Mouse (Mus musculus) left cerebral cortex, postnatal 14 days (tissue): ENCODE results near the gene Atg5. TPM values are rescaled to one million over a fixed set of nuclear protein-coding genes. Genes with fewer than 3 reads are reported as not detected.
"Not testable (repeated sequence)": the region's sequence is repeated elsewhere in the genome, so short reads cannot be mapped to it uniquely, and the experiment has no call there.

Source experiments
- DNase-seq, 2 experiments: peaks; one replicate each; pipeline ENCODE4 v3.0.0; 2021 to 2022; ENCODE audit warnings: low spot score in 2 of 2, mixed read lengths in 1 of 2
- intact Hi-C: fragments of 180-260 bp; cut with DNase I; formaldehyde crosslinking; loops from one replicate; pipeline ENCODE4 v1.15.1; 2025
- long read RNA-seq, 2 experiments: library from polyadenylated mRNA; stranded (forward); transcript quantifications; one replicate each; pipeline ENCODE4 v2.0.0; 2021
- total RNA-seq, 2 experiments: library from RNA; stranded (reverse); gene quantifications; 2 replicates each; pipeline ENCODE4 v1.2.3; 2021

The Atg5 gene
- total RNA-seq: 10 to 100 TPM; 21.2 to 21.4 TPM
- long read RNA-seq, experiment 1, transcript Atg5-201 (8 exons, 2,352 nt): major isoform, 25 of 30 reads
- long read RNA-seq, experiment 1, partial matches to known transcripts: 1 of 30 reads
- long read RNA-seq, experiment 1, other reads (novel, unspliced or antisense): 4 of 30 reads
- long read RNA-seq, experiment 2, transcript Atg5-201 (8 exons, 2,352 nt): major isoform, 36 of 46 reads
- long read RNA-seq, experiment 2, partial matches to known transcripts: 0 of 46 reads
- long read RNA-seq, experiment 2, other reads (novel, unspliced or antisense): 10 of 46 reads

DNA sequence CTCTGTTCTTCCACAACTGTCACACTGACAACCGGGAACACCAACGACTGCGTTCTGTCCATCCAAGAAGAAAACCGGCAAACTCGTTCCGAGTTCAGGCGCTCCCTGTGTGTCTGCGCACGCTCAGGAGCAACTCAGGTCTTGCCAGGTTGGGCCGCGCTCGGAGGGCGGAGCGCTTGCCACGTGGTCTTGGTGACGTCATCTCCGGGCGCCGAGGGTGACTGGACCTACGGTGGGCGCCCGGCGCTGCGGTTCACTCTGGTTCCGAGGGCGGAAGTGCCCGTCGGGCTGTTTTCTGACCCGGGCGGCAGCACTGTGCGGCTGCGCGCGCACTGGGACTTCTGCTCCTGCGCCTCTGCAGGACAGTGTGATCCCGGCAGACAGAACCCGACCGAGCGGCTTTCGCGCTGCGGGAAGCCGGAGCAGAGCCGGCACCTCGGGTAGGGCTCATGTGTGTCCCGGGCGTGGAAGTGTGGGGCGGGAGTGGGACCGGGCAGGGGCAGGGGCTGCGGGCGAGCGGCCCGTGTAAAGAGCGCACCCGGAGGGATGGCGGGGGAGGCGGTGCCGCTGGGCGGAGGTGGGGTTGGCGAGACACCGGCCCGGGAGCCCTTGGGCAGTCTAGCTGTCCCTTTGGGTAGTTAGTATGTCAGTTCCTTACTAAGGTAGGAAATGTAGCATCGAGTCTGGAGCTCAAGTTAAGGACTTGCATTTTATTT is at the start of gene Atg5:
TSS of gene Atg5 (plus strand) at position 214 of the 716 bp plus-strand sequence.
- intact Hi-C loops: no loop called here
- DNase-seq: peak; percentile 98 to 99

DNA sequence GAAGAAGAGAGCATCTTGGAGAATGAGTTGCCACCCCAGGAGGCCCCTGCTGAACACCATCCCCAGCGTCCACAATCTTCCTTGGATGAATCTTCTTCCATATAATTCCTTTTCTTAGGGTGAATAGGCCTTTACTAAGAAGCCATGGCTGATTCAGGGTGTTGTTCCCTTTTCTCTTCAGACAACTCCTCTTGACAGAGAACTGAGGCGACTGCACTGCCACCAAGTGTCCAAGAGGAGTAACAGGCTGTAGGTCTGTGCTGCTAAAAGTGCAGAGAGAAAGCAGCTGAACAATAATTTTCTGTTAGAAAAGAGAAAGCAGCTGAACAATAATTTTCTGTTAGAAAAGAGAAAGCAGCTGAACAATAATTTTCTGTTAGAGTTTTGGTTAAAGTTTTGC is 49.1 kb upstream of the Atg5 start:
- intact Hi-C loops: not testable (repeated sequence)

DNA sequence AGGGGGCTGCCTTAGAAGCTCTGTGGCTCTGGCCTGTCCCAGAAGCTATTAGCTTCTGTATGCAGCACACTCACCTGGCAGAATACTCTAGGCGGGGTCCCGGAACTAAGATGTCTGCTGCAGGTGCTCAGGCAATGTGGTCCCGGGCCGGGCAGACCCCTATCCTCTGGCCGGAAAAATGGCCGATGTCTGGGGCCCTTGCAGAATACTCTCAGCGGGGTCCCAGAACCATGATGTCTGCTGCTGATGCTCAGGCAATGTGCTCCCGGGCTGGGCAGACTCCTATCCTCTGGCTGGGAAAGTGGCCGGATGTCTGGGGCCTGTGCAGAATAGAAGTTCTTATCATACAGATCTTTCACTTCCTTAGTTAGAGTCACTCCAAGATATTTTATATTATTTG is 43.8 kb upstream of the Atg5 start:
- intact Hi-C loops: no loop called here
- DNase-seq: no peak

More for the DNA sequence above, 49.1 kb upstream of the Atg5 start:
- DNase-seq: peak in 1 of 2 experiments; percentile 12

DNA sequence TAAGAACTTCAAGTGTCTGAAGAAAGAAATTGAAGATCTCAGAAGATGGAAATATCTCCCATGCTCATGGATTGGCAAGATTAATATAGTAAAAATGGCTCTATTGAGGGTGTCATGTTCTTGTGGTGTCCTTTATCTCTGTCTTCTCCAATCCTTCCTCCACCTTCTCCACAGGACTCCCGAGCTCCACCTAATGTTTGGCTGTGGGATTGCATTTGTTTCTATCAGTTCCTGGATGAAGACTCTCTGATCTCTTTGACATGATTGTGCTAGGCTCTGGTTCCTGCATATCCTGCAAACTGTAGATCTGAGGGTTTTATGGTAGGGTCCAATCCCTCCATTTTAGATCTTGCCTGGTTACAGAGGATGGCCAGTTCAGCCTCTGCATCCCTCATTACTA is 34.8 kb upstream of the Atg5 start:
- peak; percentile 12 to 23 for DNase-seq
- intact Hi-C loops: loop anchor here (10.0 kb wide), 1 partner anchor 659 kb away; the partner anchor contains the start of gene Cd24a

DNA sequence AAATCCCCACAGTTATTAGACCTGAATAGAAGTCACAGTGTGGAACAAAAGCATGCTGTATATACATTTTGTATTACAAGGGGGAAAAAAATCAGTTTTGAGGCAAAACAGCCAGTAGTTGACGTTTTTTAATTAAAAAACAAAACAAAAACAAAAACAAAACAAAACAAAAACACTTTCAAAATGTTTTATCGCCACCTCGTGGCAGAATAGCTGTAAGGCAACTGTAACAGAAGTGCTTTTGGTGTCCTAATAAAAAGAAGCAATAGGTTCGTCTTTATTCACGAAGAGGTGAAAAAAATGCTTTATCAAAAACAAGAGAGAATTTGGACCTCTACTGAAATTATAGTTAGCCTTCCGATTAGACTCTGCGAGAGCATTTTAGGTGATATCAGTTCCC is 32.9 kb upstream of the Atg5 start:
- intact Hi-C loops: loop anchor here (5.0 to 10.0 kb wide), 2 partner anchors 283 to 660 kb away; partner anchors contain the start of gene Cd24a
- peak in 1 of 2 experiments; percentile 10 for DNase-seq

DNA sequence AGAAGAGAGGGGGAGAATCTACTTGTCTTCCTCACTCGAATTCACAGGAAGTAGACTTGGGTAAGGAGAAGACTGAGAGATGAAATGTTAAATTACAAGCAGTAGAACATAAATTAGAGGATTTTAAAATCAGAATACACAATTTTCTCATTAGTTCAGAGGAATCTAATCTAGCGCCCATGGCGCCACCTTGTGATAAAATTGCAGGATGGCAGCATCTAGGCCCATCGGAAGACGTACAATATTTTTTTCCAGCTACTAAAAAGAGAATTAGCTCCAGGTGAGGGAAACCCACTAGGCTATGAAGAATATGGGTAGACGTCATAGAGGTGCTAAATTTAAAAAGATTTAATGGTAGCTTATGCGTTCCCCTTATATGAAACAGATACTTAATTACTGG is 11.5 kb upstream of the Atg5 start:
- intact Hi-C loops: no loop called here
- peak; percentile 34 to 41 for DNase-seq

DNA sequence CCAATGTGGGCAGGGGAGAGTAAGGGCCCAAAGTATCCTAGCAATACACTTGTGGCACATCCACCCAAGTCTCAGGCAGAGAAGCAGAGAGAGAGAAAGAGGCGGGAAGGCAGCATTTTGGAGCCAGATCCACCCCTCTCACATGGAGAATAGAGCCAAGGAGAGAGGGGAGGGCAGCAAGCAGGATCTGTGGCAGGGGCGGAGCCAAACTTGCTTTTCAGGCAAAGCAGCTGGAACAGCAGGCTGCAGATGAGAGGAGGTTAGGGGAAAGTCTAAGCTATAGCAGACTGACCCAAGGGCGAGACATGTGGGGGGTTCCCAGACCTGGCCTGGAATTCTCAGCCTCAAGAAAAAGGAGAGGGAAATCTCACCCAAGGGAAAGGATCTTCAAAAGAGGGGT is 2.3 kb upstream of the Atg5 start:
- DNase-seq: no peak
- intact Hi-C loops: no loop called here

DNA sequence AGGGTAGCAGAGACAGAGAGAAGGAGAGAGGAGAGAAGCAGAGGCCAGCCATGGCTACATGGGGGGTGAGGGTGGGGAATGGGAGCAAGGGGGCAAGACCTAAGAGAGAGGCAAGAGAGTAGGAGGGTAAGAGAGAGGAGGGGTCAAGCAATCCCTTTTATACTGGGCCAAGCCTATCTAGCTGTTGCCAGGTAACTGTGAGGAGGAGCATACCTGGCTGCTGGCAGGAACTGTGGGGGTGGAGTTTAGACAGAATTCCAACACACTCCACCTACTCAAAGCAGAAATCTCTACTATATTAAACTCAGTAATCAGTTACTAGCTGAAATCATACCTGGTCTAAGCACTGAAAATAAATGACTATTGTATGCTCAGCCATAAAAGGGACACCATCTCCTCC is 1.6 kb upstream of the Atg5 start:
- intact Hi-C loops: no loop called here
- no peak for DNase-seq

DNA sequence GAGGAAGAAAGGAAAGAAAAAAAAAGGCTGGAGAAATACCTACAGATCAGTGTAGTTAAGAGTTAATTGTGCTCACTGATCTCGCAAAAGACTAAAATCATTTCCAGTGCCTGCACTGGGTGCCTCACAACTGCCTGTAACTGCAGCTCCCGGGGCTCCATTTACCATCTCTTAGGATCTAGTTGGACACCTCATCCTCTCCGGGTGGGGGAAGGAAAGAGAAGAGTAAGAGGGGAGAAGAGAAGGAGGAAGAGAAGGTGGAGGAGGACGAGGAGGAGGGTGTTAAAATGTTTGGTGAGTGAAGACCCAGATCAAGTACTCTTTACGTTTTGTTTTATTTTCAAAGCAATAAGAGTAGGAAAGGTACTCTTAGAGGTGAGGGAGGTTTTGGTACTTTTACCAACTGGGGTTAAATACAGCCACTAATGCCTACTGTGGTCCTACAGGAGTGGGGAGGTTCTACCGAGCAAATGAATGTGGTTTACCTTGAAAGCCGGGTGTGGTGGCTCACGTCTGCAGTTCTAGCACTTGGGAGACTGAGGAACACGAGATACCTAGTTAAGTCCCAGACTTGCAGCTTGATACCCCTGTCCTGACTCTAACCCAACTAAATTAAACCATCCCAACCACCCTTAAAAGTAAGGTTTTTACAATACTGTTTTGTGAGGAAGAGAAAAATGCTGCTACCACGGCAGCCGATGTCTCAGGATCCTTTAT is 574 bp upstream of the Atg5 start:
- intact Hi-C loops: no loop called here
- DNase-seq: peak in 1 of 2 experiments; percentile 10

DNA sequence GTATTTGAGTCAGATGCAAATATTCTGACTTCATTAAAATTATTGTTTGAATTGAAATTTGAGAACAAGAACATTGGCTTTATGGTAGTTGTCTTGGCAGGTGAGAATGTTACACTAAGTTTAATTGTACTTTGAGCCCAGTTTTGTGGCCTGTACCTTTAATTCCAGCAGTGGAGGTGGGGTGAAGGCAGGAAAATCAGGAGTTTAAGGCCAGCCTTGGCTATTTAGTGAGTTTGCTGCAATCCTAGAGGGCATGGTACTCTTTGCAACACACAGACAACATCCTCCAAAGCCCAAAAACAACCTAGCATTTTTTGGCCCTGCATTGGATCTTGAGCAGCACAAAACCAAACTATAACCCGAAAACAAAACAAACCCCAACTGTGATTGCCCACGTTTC is 1.1 kb downstream of the Atg5 start:
- no peak for DNase-seq
- intact Hi-C loops: no loop called here

DNA sequence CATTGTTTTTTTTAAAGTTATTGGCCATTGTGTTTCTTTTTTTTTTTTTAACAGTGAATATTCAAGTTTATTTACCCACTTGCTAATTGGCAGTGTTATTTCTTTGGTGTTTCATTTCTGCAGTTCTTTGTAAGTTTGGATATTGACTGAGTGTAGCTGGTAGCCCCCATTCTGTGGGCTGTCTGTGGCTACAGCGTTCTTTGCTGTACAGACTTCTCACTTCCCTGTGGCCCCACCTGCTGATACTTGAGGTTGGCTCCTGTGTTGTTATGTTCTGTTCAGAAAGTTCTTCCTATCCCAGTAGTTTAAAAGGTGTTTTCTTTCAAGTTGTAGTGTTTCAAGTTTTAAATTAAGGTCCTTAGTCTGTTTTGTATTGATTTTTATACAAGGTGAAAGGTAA is 14.2 kb downstream of the Atg5 start:
- intact Hi-C loops: no loop called here
- no peak for DNase-seq

DNA sequence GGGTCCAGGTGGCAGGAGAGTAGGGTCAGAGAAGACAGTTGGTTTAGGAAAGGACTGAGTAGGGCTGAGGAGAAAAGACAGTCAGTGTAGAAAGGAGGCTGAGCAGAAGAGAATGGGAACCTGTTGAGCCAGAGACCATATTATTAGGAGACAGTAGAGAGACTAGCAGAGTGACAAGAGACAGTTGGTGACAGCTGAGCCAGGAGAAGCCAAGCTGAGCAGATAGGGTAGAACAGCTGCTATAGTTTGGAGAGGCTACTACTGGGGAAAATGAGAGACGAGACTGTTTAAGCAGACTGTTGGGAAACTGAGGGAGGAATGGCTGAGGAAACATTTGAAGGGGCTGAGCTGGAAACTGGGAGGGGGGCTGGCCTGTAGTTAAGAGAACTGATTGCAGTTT is 16.9 kb downstream of the Atg5 start:
- intact Hi-C loops: no loop called here
- no peak for DNase-seq

DNA sequence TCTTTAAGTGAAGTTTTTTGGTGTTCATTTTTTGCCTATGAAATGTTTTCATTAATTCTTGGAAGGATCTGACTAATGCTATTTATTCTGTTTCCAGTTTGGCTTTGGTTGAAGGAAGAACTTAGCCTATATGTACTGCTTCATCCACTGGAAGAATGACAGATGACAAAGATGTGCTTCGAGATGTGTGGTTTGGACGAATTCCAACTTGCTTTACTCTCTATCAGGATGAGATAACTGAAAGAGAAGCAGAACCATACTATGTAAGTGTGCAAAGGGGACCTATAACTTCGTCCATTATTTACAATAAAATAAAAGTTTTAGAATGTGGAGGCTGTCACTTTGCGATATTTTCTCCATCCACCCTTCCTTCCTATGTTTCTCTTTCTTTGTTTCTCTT is 17.8 kb downstream of the Atg5 start:
- DNase-seq: no peak
- intact Hi-C loops: no loop called here

DNA sequence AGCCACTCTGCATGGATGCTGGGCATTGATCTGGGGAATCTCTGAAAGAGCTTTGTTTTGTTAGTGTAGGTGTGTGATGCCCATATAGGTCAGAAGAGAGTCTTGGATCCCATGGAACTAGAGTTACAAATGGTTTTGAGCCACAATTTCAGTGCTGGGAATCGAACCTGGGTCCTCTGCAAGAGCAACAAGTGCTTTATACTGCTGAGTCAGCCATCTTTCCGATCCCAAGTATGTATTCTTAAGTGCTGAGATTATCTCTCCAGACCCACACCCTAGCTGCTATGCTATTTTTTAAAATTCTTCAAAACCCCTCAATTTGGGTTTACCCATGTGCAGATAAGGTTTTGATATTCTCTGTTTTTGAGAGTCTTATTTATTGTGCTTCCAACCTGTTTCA is 22.7 kb downstream of the Atg5 start:
- intact Hi-C loops: loop anchor here (5.0 kb wide), 2 partner anchors 166 to 711 kb away; no protein-coding TSS in a partner anchor
- no peak for DNase-seq

DNA sequence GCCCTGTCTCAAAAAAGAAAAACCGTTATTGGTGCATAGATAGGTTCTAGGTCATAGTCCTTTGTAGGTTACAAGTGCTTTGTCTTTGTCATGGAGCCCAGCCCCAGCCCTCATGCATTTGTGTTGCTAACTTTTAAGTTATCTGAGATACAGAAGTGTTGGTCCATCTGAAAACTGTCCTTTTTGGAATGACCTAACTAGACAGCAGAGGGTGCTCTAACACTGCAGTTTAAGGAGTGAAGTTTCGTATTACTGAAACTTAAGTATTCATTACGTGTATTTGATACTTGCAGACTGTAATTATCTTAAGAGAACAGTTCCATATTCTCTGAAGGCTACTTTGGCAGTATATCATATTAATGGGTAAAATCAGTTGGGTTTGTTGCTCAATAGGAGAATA is 24.0 kb downstream of the Atg5 start:
- intact Hi-C loops: loop anchor here (2.0 to 5.0 kb wide), 3 partner anchors 165 to 753 kb away; no protein-coding TSS in a partner anchor
- DNase-seq: peak; percentile 33 to 44

DNA sequence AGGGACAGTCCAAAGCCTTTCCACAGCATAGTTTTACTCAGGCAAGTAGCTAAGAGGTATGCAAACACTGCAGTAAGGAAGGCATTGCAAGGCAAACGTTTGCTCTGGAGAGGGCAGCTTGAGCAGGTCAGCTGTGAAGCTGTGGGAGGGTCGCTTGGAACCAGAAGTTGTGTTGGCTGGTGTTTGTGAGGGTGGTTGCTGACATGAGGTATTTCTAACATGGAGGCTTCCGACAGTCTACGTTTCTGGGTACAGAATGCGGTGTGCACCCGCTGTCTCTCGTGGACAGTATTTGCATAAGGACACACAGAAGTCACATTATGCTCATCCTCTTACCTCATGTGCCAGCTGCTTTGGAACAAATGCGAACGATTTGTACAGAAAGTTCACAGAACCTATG is 31.0 kb downstream of the Atg5 start:
- intact Hi-C loops: no loop called here
- DNase-seq: peak in 1 of 2 experiments; percentile 11

DNA sequence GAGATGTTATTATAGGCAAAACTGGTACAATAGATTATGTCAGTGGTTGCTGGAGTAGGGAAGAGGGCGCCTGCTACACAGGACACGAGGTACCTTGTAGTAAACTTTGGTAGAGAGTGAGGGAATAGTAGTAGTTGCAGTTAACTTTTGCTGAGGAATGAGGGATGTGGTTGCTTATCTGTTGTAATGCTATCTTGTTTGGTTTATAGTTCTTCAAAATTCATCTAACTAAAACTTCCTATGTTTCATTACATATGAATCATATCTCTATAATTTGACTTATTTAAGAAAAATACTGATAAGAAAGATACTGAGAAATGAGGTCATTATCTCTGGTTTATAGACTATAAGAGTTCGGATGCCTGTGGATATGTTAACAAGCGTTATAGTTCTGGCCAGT is 31.9 kb downstream of the Atg5 start:
- no peak for DNase-seq
- intact Hi-C loops: no loop called here

DNA sequence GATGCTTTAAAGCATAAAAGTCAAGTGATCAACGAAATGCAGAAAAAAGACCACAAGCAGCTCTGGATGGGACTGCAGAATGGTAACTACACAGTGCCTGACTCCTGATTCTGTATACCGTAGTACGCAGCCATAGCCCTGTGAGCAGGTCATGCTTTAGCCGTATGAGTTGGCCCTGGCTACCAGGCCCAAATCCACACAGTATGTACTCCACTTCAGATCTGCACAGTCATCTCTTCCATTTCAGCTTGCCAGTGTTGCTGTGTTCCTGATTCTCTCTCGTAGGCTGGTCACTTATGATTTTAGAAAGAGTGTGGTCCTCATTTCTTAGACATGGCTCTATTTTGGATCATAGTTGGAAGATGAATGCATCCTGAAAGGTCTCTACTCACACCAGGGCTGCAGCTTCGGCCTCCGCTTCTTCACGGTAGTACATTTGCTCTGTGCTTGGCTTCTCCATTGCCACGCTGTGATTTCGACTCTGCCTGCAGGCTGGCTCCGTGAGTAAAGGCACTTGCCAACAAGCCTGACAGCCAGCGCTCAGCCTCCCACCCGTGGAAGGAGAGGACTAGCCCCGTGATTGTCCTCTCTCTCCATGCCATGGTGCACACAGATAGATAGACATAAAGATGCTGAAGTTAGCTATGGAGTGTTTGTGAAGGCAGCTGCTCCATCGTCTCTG is 35.6 kb downstream of the Atg5 start:
- peak; percentile 15 to 17 for DNase-seq
- intact Hi-C loops: no loop called here

DNA sequence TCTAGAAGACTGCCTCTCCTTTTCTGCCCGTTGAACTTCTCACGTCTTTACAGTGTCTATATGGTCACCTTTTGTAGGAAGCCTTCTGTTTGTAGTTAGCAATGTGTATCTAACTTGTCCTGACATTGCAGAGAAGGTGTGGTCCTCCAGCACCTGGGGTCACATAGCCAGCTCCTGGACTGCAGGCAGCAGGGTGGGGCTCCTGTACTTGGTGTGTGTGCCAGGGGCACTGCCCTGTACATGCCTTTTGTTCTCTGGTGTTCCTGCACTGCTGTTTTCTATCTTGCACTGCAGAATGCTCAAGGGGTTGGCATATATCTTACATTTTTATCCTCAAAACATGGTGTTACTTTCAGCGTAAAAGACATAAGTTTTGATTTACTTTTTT is 36.2 kb downstream of the Atg5 start:
- intact Hi-C loops: no loop called here
- no peak for DNase-seq

DNA sequence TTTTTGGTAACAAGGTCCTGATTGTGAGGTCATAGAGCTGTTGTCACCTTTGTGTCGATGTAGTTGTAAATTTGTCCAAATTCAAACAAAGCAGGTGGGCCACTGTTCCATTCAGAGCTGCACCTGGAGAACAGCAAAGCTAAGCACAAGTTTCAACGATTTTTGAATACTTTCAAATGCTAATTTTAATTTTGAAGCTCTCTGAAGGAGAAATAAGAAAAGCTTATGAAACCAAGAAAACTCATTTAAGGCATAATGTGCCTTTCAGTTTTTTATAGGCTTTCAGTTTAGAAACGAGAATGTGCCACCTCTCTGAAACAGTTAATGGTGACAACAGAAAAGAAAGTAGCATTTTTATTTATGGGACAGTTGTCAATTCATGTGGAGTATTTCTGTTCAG is 36.7 kb downstream of the Atg5 start:
- intact Hi-C loops: no loop called here
- no peak for DNase-seq
